Mouse (Mus musculus) megakaryocyte, embryonic 14.5 days (primary cell): ENCODE measurements around the gene Zbtb17. TPM values are rescaled to one million over a fixed set of nuclear protein-coding genes. Genes with fewer than 3 reads are reported as not detected.

Experiments used
- H3K27me3 ChIP-seq: replicated peaks from 2 replicates; pipeline ENCODE3; 2012; ENCODE audit warnings: inconsistent platforms
- H3K36me3 ChIP-seq: replicated peaks from 2 replicates; pipeline ENCODE3; 2012; ENCODE audit warnings: low read length, inconsistent platforms, mixed read lengths
- H3K4me1 ChIP-seq: 2 replicates; pipeline ENCODE4 v1.6.1; 2012; ENCODE audit warnings: inconsistent platforms
- H3K4me3 ChIP-seq: replicated peaks from 2 replicates; pipeline ENCODE3; 2012; ENCODE audit warnings: moderate library complexity, mild to moderate bottlenecking, inconsistent platforms
- H3K9me3 ChIP-seq: 2 replicates; pipeline ENCODE4 v1.6.1; 2012; ENCODE audit warnings: inconsistent platforms
- FLI1 ChIP-seq: IDR thresholded peaks from 2 replicates; pipeline ENCODE4 v1.6.1; 2012; ENCODE audit warnings: low read length, inconsistent platforms, mixed read lengths
- GATA1 ChIP-seq: IDR thresholded peaks from 3 replicates; pipeline ENCODE4 v1.6.1; 2012; ENCODE audit warnings: mixed read lengths, low read length, inconsistent platforms, borderline replicate concordance
- polyA plus RNA-seq: library from polyadenylated mRNA; stranded (reverse); fragments of >175 nt; gene quantifications from 2 replicates; pipeline ENCODE4 v1.2.3, GENCODE M21; 2012; ENCODE audit warnings: low replicate concordance; ENCODE audit not compliant: insufficient read depth

The Zbtb17 gene
- polyA plus RNA-seq, 1 experiment: 32.4 TPM

- H3K9me3 ChIP-seq: peaks cover 11% of the 10 kb centered on the region
- H3K4me3 ChIP-seq: no peak overlapping the region
- no peak for TF ChIP-seq FLI1
- no peak for TF ChIP-seq GATA1
- peaks cover 13% of the 10 kb centered on the region; the same call in 1 of the 2 replicates for H3K4me1 ChIP-seq
- no peaks in the 10 kb centered on the region for H3K36me3 ChIP-seq
- H3K27me3 ChIP-seq: peaks cover 81% of the 10 kb centered on the region
These were observed 32.9 kb upstream of the Zbtb17 start for GRCm38 (mm10) chr4:141411430-141411992.

GRCm38 (mm10) chr4:141415924-141416323 lies 28.5 kb upstream of the Zbtb17 start, which contains the start of gene Clcnkb:
Gene Clcnkb, minus strand, starts transcription at chr4:141416014.
- no peak for TF ChIP-seq GATA1
- no peak for TF ChIP-seq FLI1
- no peak within 1 kb of the TSS for H3K4me3 ChIP-seq
- H3K9me3 ChIP-seq: peaks cover 11% of the 10 kb centered on the region
- peaks cover 71% of the 10 kb centered on the region for H3K27me3 ChIP-seq
- no peaks in the 10 kb centered on the region for H3K36me3 ChIP-seq
- H3K4me1 ChIP-seq: peaks cover 8% of the 10 kb centered on the region

GRCm38 (mm10) chr4:141419398-141420191 lies 24.9 kb upstream of the Zbtb17 start:
- Histone ChIP-seq H3K4me1 (peaks cover 5% of the 10 kb centered on the region), H3K36me3 (no peaks in the 10 kb centered on the region), H3K9me3 (no peaks in the 10 kb centered on the region), H3K4me3 (no peak overlapping the region), H3K27me3 (peaks cover 82% of the 10 kb centered on the region)
- TF ChIP-seq GATA1 (no peak), FLI1 (no peak)

- Histone ChIP-seq H3K4me1 (peaks cover 5% of the 10 kb centered on the region), H3K27me3 (peaks cover 81% of the 10 kb centered on the region)
These were observed 24.1 kb upstream of the Zbtb17 start, which contains the start of gene Hspb7 for GRCm38 (mm10) chr4:141420192-141420829. Gene Hspb7, plus strand, starts transcription at chr4:141420779.

GRCm38 (mm10) chr4:141420886-141421285 lies 23.6 kb upstream of the Zbtb17 start:
- Histone ChIP-seq H3K9me3 (no peaks in the 10 kb centered on the region), H3K27me3 (peaks cover 81% of the 10 kb centered on the region), H3K4me1 (peaks cover 10% of the 10 kb centered on the region), H3K4me3 (no peak overlapping the region), H3K36me3 (no peaks in the 10 kb centered on the region)
- TF ChIP-seq FLI1 (no peak), GATA1 (no peak)

More at GRCm38 (mm10) chr4:141420192-141420829, 24.1 kb upstream of the Zbtb17 start, which contains the start of gene Hspb7:
- no peak for TF ChIP-seq FLI1
- TF ChIP-seq GATA1: no peak
- no peaks in the 10 kb centered on the region for H3K9me3 ChIP-seq
- H3K4me3 ChIP-seq: no peak within 1 kb of the TSS
- H3K36me3 ChIP-seq: no peaks in the 10 kb centered on the region

GRCm38 (mm10) chr4:141421423-141421822 lies 23.0 kb upstream of the Zbtb17 start:
- H3K4me1 ChIP-seq: peaks cover 12% of the 10 kb centered on the region
- peaks cover 81% of the 10 kb centered on the region for H3K27me3 ChIP-seq
- no peak for TF ChIP-seq GATA1
- no peak for TF ChIP-seq FLI1
- H3K9me3 ChIP-seq: no peaks in the 10 kb centered on the region
- no peak overlapping the region for H3K4me3 ChIP-seq
- no peaks in the 10 kb centered on the region for H3K36me3 ChIP-seq

- peak overlapping the region; percentile 56 for H3K4me3 ChIP-seq
- TF ChIP-seq GATA1: no peak
- TF ChIP-seq FLI1: no peak
- H3K36me3 ChIP-seq: no peaks in the 10 kb centered on the region
- H3K4me1 ChIP-seq: peaks cover 12% of the 10 kb centered on the region
- H3K9me3 ChIP-seq: no peaks in the 10 kb centered on the region
- peaks cover 84% of the 10 kb centered on the region for H3K27me3 ChIP-seq
These were observed 21.6 kb upstream of the Zbtb17 start for GRCm38 (mm10) chr4:141422841-141423240.

- H3K4me3 ChIP-seq: no peak overlapping the region
- H3K36me3 ChIP-seq: no peaks in the 10 kb centered on the region
- peaks cover 88% of the 10 kb centered on the region for H3K27me3 ChIP-seq
- H3K4me1 ChIP-seq: peaks cover 12% of the 10 kb centered on the region
- H3K9me3 ChIP-seq: no peaks in the 10 kb centered on the region
- TF ChIP-seq FLI1 (no peak), GATA1 (no peak)
These were observed 21.2 kb upstream of the Zbtb17 start for GRCm38 (mm10) chr4:141423288-141423687.

- Histone ChIP-seq H3K4me3 (no peak overlapping the region), H3K27me3 (peaks cover 92% of the 10 kb centered on the region), H3K9me3 (no peaks in the 10 kb centered on the region), H3K4me1 (peaks cover 12% of the 10 kb centered on the region), H3K36me3 (no peaks in the 10 kb centered on the region)
- TF ChIP-seq GATA1 (no peak), FLI1 (no peak)
These were observed 20.6 kb upstream of the Zbtb17 start for GRCm38 (mm10) chr4:141423691-141424431.
